Mouse (Mus musculus): ENCODE data around the gene Tagln2.

The Tagln2 gene

GRCm38 (mm10) chr1:172499765-172500441, at the start of gene Tagln2:
TSS of gene Tagln2 (plus strand) at chr1:172500047.
- DNase-seq = no peak

- no peak for DNase-seq
These were observed 49.6 kb upstream of the Tagln2 start for GRCm38 (mm10) chr1:172450226-172450625.

GRCm38 (mm10) chr1:172450848-172451470, 48.9 kb upstream of the Tagln2 start:
- no peak for DNase-seq

GRCm38 (mm10) chr1:172452911-172453310, 46.9 kb upstream of the Tagln2 start:
- DNase-seq = no peak

- no peak for DNase-seq
These were observed 46.0 kb upstream of the Tagln2 start for GRCm38 (mm10) chr1:172453810-172454209.

GRCm38 (mm10) chr1:172455416-172455815, 44.4 kb upstream of the Tagln2 start:
- DNase-seq = no peak

GRCm38 (mm10) chr1:172456001-172456677, 43.7 kb upstream of the Tagln2 start:
- DNase-seq = no peak

- no peak for DNase-seq
These were observed 42.7 kb upstream of the Tagln2 start for GRCm38 (mm10) chr1:172457196-172457595.

GRCm38 (mm10) chr1:172458041-172458440, 41.8 kb upstream of the Tagln2 start:
- no peak for DNase-seq

GRCm38 (mm10) chr1:172461602-172462001, 38.2 kb upstream of the Tagln2 start:
- DNase-seq = no peak

- DNase-seq = no peak
These were observed 37.3 kb upstream of the Tagln2 start for GRCm38 (mm10) chr1:172462534-172462933.

GRCm38 (mm10) chr1:172463387-172464333, 36.2 kb upstream of the Tagln2 start:
- DNase-seq = no peak

GRCm38 (mm10) chr1:172468301-172468877, 31.5 kb upstream of the Tagln2 start:
- DNase-seq = no peak

- no peak for DNase-seq
These were observed 30.5 kb upstream of the Tagln2 start for GRCm38 (mm10) chr1:172469373-172469772.

GRCm38 (mm10) chr1:172469810-172470448, 29.9 kb upstream of the Tagln2 start:
- no peak for DNase-seq

- no peak for DNase-seq
These were observed 26.9 kb upstream of the Tagln2 start for GRCm38 (mm10) chr1:172472909-172473308.

GRCm38 (mm10) chr1:172474196-172474595, 25.7 kb upstream of the Tagln2 start:
- DNase-seq = no peak

GRCm38 (mm10) chr1:172475054-172475741, 24.6 kb upstream of the Tagln2 start, which contains the start of gene Slamf9:
TSS of gene Slamf9 (plus strand) at chr1:172475358.
- DNase-seq = no peak

- no peak for DNase-seq
These were observed 21.8 kb upstream of the Tagln2 start for GRCm38 (mm10) chr1:172478020-172478419.

GRCm38 (mm10) chr1:172480376-172480775, 19.5 kb upstream of the Tagln2 start:
- DNase-seq = no peak

GRCm38 (mm10) chr1:172481111-172481510, 18.7 kb upstream of the Tagln2 start:
- DNase-seq = no peak

Data from cerebellum, adult 9-10 months (tissue).